Mouse (Mus musculus) retina, postnatal 7 days (tissue): ENCODE measurements around the gene Gm20388.

Experiments
- DNase-seq: peaks from one replicate; pipeline ENCODE4 v3.0.0-alpha.2; 2012; ENCODE audit warnings: low read depth, low spot score

Gm20388 gene

GRCm38 (mm10) chr8:122432443-122433268 lies 2522.0 kb downstream of the Gm20388 start, which contains the start of gene Cyba:
Gene Cyba (minus strand): TSS chr8:122432930.
- no peak for DNase-seq

- DNase-seq = no peak
These were observed 2522.7 kb downstream of the Gm20388 start for GRCm38 (mm10) chr8:122433269-122433905.

- no peak for DNase-seq
These were observed 2524.7 kb downstream of the Gm20388 start for GRCm38 (mm10) chr8:122435375-122435774.

GRCm38 (mm10) chr8:122436146-122436545 lies 2525.5 kb downstream of the Gm20388 start:
- no peak for DNase-seq

- no peak for DNase-seq
These were observed 2526.0 kb downstream of the Gm20388 start for GRCm38 (mm10) chr8:122436586-122437125.

- DNase-seq = no peak
These were observed 2527.2 kb downstream of the Gm20388 start for GRCm38 (mm10) chr8:122437708-122438331.

- DNase-seq = no peak
These were observed 2528.7 kb downstream of the Gm20388 start for GRCm38 (mm10) chr8:122439336-122439735.

GRCm38 (mm10) chr8:122441326-122441725 lies 2530.7 kb downstream of the Gm20388 start:
- no peak for DNase-seq

- DNase-seq = no peak
These were observed 2531.7 kb downstream of the Gm20388 start for GRCm38 (mm10) chr8:122442356-122442755.

GRCm38 (mm10) chr8:122442781-122443180 lies 2532.1 kb downstream of the Gm20388 start:
- no peak for DNase-seq

- peak; percentile 99 for DNase-seq
These were observed 2532.8 kb downstream of the Gm20388 start, which contains the start of gene Mvd for GRCm38 (mm10) chr8:122443262-122444006. Gene Mvd (minus strand): TSS chr8:122443422.

- peak; percentile 75 for DNase-seq
These were observed 2533.6 kb downstream of the Gm20388 start for GRCm38 (mm10) chr8:122444058-122444748.

- no peak for DNase-seq
These were observed 2534.6 kb downstream of the Gm20388 start for GRCm38 (mm10) chr8:122445203-122445602.

GRCm38 (mm10) chr8:122451161-122451703 lies 2540.6 kb downstream of the Gm20388 start:
- no peak for DNase-seq

- DNase-seq = no peak
These were observed 2541.5 kb downstream of the Gm20388 start for GRCm38 (mm10) chr8:122452154-122452553.

GRCm38 (mm10) chr8:122454409-122454808 lies 2543.8 kb downstream of the Gm20388 start:
- no peak for DNase-seq

- no peak for DNase-seq
These were observed 2546.5 kb downstream of the Gm20388 start for GRCm38 (mm10) chr8:122457171-122457570.

- no peak for DNase-seq
These were observed 2548.7 kb downstream of the Gm20388 start for GRCm38 (mm10) chr8:122459218-122459900.

GRCm38 (mm10) chr8:122459990-122460389 lies 2549.3 kb downstream of the Gm20388 start:
- DNase-seq = no peak
